Mouse (Mus musculus): ENCODE results near the gene Fam241a. TPM values are rescaled to one million over a fixed set of nuclear protein-coding genes. Genes with fewer than 3 reads are reported as not detected.

Gene Fam241a
- polyA plus RNA-seq, 1 experiment from 2014 or later, result 4.9 TPM

GRCm38 (mm10) chr3:127826503-127826902, 69.6 kb downstream of the Fam241a start:
- H3K36me3 ChIP-seq (replicated peaks; ENCODE audit: control insufficient read depth, insufficient read depth, low read depth, low read length), result no peaks in the 10 kb centered on the region
- H3K4me1 ChIP-seq (ENCODE audit: control insufficient read depth, insufficient read depth, low read length), result no peaks in the 10 kb centered on the region
- H3K4me3 ChIP-seq (ENCODE audit: low read depth, low read length), result no peak overlapping the region
- no peak for ATAC-seq (replicated peaks; ENCODE audit: insufficient number of reproducible peaks, low FRiP score, low TSS enrichment, low read depth)
- no peaks in the 10 kb centered on the region for H3K27me3 ChIP-seq (ENCODE audit: control insufficient read depth, insufficient read depth, low read length)
- DNase-seq (ENCODE audit: low spot score), result no peak
- WGBS, result 82% methylated on average over 7 of the region's 7 CpGs
- no peak overlapping the region for H3K9ac ChIP-seq (replicated peaks; ENCODE audit: low read length)
- H3K4me2 ChIP-seq (ENCODE audit: low read depth, low read length), result no peak overlapping the region
- H3K27ac ChIP-seq (replicated peaks; ENCODE audit: low read depth, low read length), result no peak overlapping the region
- H3K9me3 ChIP-seq (replicated peaks; ENCODE audit: control insufficient read depth, low read length), result no peaks in the 10 kb centered on the region

GRCm38 (mm10) chr3:127823886-127824863, 71.9 kb downstream of the Fam241a start:
- no peak overlapping the region for H3K4me2 ChIP-seq (ENCODE audit: low read depth, low read length)
- no peaks in the 10 kb centered on the region for H3K4me1 ChIP-seq (ENCODE audit: control insufficient read depth, insufficient read depth, low read length)
- WGBS, result 86% methylated on average over 17 of the region's 17 CpGs
- H3K27ac ChIP-seq (replicated peaks; ENCODE audit: low read depth, low read length), result no peak overlapping the region
- H3K9me3 ChIP-seq (replicated peaks; ENCODE audit: control insufficient read depth, low read length), result no peaks in the 10 kb centered on the region
- ATAC-seq (replicated peaks; ENCODE audit: insufficient number of reproducible peaks, low FRiP score, low TSS enrichment, low read depth) (no peak), DNase-seq (ENCODE audit: low spot score) (no peak)
- no peaks in the 10 kb centered on the region; the same call in 1 of the 2 replicates for H3K36me3 ChIP-seq (replicated peaks; ENCODE audit: control insufficient read depth, insufficient read depth, low read depth, low read length)
- no peak overlapping the region for H3K9ac ChIP-seq (replicated peaks; ENCODE audit: low read length)
- no peak overlapping the region for H3K4me3 ChIP-seq (ENCODE audit: low read depth, low read length)
- H3K27me3 ChIP-seq (ENCODE audit: control insufficient read depth, insufficient read depth, low read length), result no peaks in the 10 kb centered on the region

DNA sequence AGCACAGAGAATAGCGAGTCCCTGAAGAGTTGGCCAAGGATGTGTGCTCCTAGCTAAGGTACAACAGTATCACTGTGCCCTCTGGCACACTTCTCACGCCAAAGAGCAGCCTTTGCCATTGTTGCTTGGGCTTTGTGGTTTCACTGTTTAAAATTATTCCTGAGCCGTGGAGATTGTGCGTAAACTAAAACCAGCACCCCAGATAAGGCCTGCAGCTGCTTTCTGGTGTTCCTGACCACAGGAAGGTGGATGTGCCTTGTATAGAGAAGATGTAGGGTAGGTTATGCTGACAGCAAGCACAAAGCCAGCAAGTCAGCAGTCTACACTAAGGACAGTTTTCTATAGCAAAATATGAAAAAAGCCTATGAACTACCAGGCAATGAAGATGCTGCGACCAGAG, 74.9 kb downstream of the Fam241a start:
- Histone ChIP-seq H3K4me3 (ENCODE audit: low read depth, low read length) (no peak overlapping the region), H3K9me3 (replicated peaks; ENCODE audit: control insufficient read depth, low read length) (no peaks in the 10 kb centered on the region), H3K4me2 (ENCODE audit: low read depth, low read length) (no peak overlapping the region), H3K27ac (replicated peaks; ENCODE audit: low read depth, low read length) (no peak overlapping the region), H3K27me3 (ENCODE audit: control insufficient read depth, insufficient read depth, low read length) (no peaks in the 10 kb centered on the region), H3K4me1 (ENCODE audit: control insufficient read depth, insufficient read depth, low read length) (no peaks in the 10 kb centered on the region), H3K36me3 (replicated peaks; ENCODE audit: control insufficient read depth, insufficient read depth, low read depth, low read length) (no peaks in the 10 kb centered on the region; the same call in 1 of the 2 replicates), H3K9ac (replicated peaks; ENCODE audit: low read length) (no peak overlapping the region)
- ATAC-seq (replicated peaks; ENCODE audit: insufficient number of reproducible peaks, low FRiP score, low TSS enrichment, low read depth), result no peak
- no peak for DNase-seq (ENCODE audit: low spot score)
- 88% methylated on average over 5 of the region's 5 CpGs for WGBS

GRCm38 (mm10) chr3:127820400-127820799, 75.7 kb downstream of the Fam241a start:
- Histone ChIP-seq H3K27ac (replicated peaks; ENCODE audit: low read depth, low read length) (no peak overlapping the region), H3K4me3 (ENCODE audit: low read depth, low read length) (no peak overlapping the region), H3K9ac (replicated peaks; ENCODE audit: low read length) (no peak overlapping the region), H3K27me3 (ENCODE audit: control insufficient read depth, insufficient read depth, low read length) (no peaks in the 10 kb centered on the region), H3K36me3 (replicated peaks; ENCODE audit: control insufficient read depth, insufficient read depth, low read depth, low read length) (no peaks in the 10 kb centered on the region; the same call in 1 of the 2 replicates), H3K9me3 (replicated peaks; ENCODE audit: control insufficient read depth, low read length) (no peaks in the 10 kb centered on the region), H3K4me1 (ENCODE audit: control insufficient read depth, insufficient read depth, low read length) (no peaks in the 10 kb centered on the region), H3K4me2 (ENCODE audit: low read depth, low read length) (no peak overlapping the region)
- DNase-seq (ENCODE audit: low spot score) (no peak), ATAC-seq (replicated peaks; ENCODE audit: insufficient number of reproducible peaks, low FRiP score, low TSS enrichment, low read depth) (no peak)
- 89% methylated on average over 1 of the region's 1 CpGs for whole genome bisulfite sequencing

Other genes with a start within 250 kb of the Fam241a start
- 0.60 and 1.1 TPM in 2 replicates for gene Alpk1, start 115.8 kb downstream of the Fam241a start, polyA plus RNA-seq (2014; fragmentation: Nextera tagmentation; extraction: Ambion mirVana)
- 2.8 and 3.0 TPM in 2 replicates for gene Tifa, start 106.5 kb downstream of the Fam241a start, polyA plus RNA-seq (2014; fragmentation: Nextera tagmentation; extraction: Ambion mirVana)
- gene Ap1ar, start 58.8 kb downstream of the Fam241a start, polyA plus RNA-seq (2014; fragmentation: Nextera tagmentation; extraction: Ambion mirVana), result 62.8 and 66.9 TPM in 2 replicates

Data from embryonic facial prominence, embryonic 11.5 days (tissue).